Mouse (Mus musculus) heart, embryonic 16.5 days (tissue): ENCODE measurements at regions not wholly inside any gene's neighbourhood (a gene's known extent, or its start where the extent isn't known, plus 50 kb on each side); places are given as distances from the start of the nearest gene placed in this dataset.
"Not testable (repeated sequence)": the region's sequence is repeated elsewhere in the genome, so short reads cannot be mapped to it uniquely, and the experiment has no call there.

ENCODE experiments used
- ATAC-seq: fragments of 200-750 bp; cut with Nextera tagmentation; replicated peaks from 2 replicates; pipeline ENCODE4 v1.8.0; 2017; ENCODE audit warnings: moderate number of reproducible peaks; ENCODE audit not compliant: insufficient read depth, low FRiP score; ENCODE audit errors: extremely low read depth
- H3K27ac ChIP-seq: fragments of 300-500 bp; sonication (generic); 2 replicates; pipeline ENCODE4 v1.5.1; 2014; ENCODE audit warnings: mild to moderate bottlenecking, low read length, control low read depth, moderate library complexity
- H3K27me3 ChIP-seq: fragments of 300-500 bp; sonication (generic); 2 replicates; pipeline ENCODE4 v1.6.1; 2014; ENCODE audit warnings: low read length, mixed read lengths; ENCODE audit not compliant: control insufficient read depth, insufficient read depth
- H3K36me3 ChIP-seq: fragments of 300-500 bp; sonication (generic); 2 replicates; pipeline ENCODE4 v1.6.1; 2014; ENCODE audit not compliant: control insufficient read depth, insufficient read depth
- H3K4me1 ChIP-seq: fragments of 300-500 bp; sonication (generic); 2 replicates; pipeline ENCODE4 v1.6.1; 2014; ENCODE audit warnings: low read length, mixed read lengths; ENCODE audit not compliant: control insufficient read depth, insufficient read depth
- H3K4me2 ChIP-seq: fragments of 300-500 bp; sonication (generic); 2 replicates; pipeline ENCODE4 v1.6.1; 2014; ENCODE audit warnings: low read depth, mild to moderate bottlenecking, control low read depth, low read length
- H3K4me3 ChIP-seq: fragments of 300-500 bp; sonication (generic); 2 replicates; pipeline ENCODE4 v1.5.1; 2014; ENCODE audit warnings: mild to moderate bottlenecking, control low read depth, low read length
- H3K9ac ChIP-seq: fragments of 300-500 bp; sonication (generic); 2 replicates; pipeline ENCODE4 v1.6.1; 2014; ENCODE audit warnings: low read length, control low read depth
- H3K9me3 ChIP-seq: fragments of 300-500 bp; sonication (generic); replicated peaks from 2 replicates; pipeline ENCODE4 v1.6.1; 2016; ENCODE audit warnings: low read length; ENCODE audit not compliant: control insufficient read depth
- WGBS: fragments of 180-500 bp; shearing (Covaris S2); extraction: QIAGEN DNeasy Blood & Tissue Kit; methylation state at CpG from one replicate; pipeline ENCODE4 v1.1.7; 2014; 5-methylcytosine and 5-hydroxymethylcytosine counted together

DNA sequence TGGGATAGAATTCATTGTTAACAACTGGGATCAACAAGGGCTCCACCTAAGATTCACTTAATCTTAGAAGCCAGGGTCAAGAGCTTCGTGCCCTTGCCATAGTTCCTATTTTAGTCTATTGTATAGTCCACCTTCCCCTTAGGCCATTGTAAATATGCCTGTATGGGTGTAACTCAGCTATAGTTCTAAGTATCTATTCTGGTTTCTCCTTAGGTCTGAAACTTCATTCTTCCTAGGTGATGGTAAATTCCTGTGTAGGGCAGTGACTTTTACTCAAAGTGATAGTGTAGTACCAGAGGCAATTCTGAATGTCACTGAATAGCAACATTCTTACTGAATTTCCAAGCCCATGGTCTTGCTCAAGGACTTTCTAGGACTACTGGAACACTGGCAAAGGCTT is 989.4 kb downstream of the Ankrd7 start:
- H3K9me3 ChIP-seq, H3K9ac ChIP-seq, H3K27ac ChIP-seq, H3K36me3 ChIP-seq, ATAC-seq, H3K4me1 ChIP-seq, H3K4me3 ChIP-seq, H3K27me3 ChIP-seq, H3K4me2 ChIP-seq: not testable (repeated sequence)
- 57% methylated on average over 1 of the region's 1 CpGs for WGBS

DNA sequence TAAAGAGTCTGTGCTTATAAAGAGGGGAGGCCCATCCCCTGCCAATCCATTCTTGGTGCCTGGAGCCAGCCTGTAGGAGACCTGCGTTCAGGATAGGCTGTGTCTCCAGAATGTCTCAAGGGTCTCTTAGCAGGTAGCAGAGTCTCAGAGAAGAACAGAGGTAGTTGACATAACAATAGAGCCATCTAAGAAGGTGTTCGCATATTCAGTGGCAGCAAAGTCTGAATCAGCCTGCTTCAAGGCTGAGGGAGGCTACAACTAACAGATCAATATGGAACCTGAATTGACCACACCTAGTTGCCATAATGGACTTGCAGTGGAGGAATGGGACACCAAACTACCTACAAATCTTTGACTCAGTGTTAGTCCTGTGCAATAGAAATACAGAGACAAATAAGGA is 998.0 kb downstream of the Ankrd7 start:
- no peak overlapping the region for H3K4me2 ChIP-seq
- H3K9me3 ChIP-seq, result no peaks in the 10 kb centered on the region
- no peak overlapping the region for H3K9ac ChIP-seq
- no peaks in the 10 kb centered on the region for H3K4me1 ChIP-seq
- WGBS, result 71% methylated on average over 2 of the region's 2 CpGs
- H3K36me3 ChIP-seq, result no peaks in the 10 kb centered on the region
- ATAC-seq, result no peak
- no peak overlapping the region for H3K4me3 ChIP-seq
- H3K27ac ChIP-seq, result no peak overlapping the region
- H3K27me3 ChIP-seq, result no peaks in the 10 kb centered on the region

DNA sequence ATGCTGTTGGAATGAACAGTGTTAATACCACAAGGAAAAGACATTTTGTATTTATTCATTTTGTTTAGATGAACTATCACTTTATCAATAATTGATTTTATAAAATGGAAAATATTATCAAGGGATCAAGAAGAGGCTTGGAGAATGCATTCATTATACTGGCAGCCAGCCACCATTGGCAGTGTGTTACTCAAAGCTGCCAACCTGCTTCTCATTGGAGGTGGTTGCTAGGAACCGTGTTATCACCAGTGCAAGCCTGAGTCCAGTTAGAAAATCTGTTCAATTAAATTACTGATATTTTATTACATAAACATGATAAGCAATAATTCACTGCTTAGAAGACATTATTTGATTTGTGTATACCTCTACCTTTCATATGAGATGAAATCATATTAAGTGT is 1003.6 kb downstream of the Ankrd7 start:
- no peak overlapping the region for H3K9ac ChIP-seq
- H3K4me1 ChIP-seq, result no peaks in the 10 kb centered on the region
- no peak overlapping the region for H3K4me3 ChIP-seq
- H3K27ac ChIP-seq, result no peak overlapping the region
- H3K36me3 ChIP-seq, result no peaks in the 10 kb centered on the region
- H3K9me3 ChIP-seq, result no peaks in the 10 kb centered on the region
- ATAC-seq, result no peak
- no peaks in the 10 kb centered on the region for H3K27me3 ChIP-seq
- WGBS, result 86% methylated on average over 1 of the region's 1 CpGs
- H3K4me2 ChIP-seq, result no peak overlapping the region

DNA sequence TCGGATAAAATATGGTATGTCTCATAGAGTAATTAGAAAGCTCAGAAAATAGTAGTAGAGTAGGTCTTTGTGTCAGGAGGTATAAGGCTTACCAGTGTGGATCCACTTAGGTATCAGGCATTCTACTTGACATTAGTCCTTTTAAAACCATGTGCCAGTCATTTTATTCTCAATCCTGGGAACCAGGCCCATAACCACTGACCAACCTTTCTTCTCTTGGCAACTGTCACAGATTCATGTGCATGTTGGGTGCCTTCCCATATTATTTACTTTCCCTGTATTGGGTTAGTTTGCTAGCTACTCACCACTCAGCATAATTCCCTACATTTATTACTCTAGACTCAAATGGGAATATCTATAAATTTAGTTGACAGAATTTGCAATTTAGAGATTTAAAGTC is 1045.1 kb downstream of the Ankrd7 start:
- no peak overlapping the region for H3K4me3 ChIP-seq

DNA sequence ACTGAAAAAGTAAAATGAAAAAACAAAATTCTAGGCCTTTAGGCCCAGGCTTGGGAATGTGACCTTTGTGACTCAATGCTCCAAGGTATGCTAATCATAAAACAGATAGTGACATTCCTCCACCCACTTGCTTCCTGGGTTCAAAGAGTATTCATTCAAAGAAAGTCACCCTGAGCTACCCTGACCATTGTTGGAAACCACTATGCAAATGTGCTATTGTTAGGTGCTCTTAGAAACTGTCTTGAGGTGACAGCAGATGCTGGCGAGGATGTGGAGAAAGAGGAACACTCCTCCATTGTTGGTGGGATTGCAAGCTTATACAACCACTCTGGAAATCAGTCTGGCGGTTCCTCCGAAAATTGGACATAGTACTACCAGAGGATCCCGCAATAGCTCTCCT is 1075.7 kb downstream of the Ankrd7 start:
- 82% methylated on average over 4 of the region's 4 CpGs for WGBS
- not testable (repeated sequence) for H3K4me1 ChIP-seq, H3K4me2 ChIP-seq, H3K9me3 ChIP-seq, ATAC-seq, H3K36me3 ChIP-seq, H3K27ac ChIP-seq, H3K4me3 ChIP-seq, H3K9ac ChIP-seq, H3K27me3 ChIP-seq

More for the DNA sequence above, 1045.1 kb downstream of the Ankrd7 start:
- WGBS, result 83% methylated on average over 1 of the region's 1 CpGs
- ATAC-seq, result no peak
- H3K9me3 ChIP-seq, result no peaks in the 10 kb centered on the region
- H3K4me2 ChIP-seq, result no peak overlapping the region
- H3K4me1 ChIP-seq, result no peaks in the 10 kb centered on the region
- no peak overlapping the region for H3K27ac ChIP-seq
- no peaks in the 10 kb centered on the region for H3K27me3 ChIP-seq
- no peak overlapping the region for H3K9ac ChIP-seq
- no peaks in the 10 kb centered on the region for H3K36me3 ChIP-seq

DNA sequence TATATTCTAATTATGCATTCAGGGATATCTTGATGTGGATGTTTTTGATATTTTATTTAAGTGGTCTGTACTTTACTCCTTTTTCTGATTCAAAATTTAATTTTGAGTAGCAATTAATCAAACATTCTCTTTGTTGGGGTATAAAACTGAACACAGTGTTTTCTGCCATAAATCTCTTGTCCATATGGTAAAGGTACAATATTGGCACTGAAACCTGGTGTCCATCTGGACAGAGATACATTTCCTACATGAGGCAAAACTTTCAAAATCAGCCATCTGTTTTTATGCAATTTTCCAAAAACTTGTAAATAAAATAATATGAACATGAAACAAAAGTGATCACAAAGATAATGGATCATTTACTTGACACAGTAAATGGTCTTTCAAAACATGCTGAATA is 1078.2 kb downstream of the Ankrd7 start:
- Histone ChIP-seq H3K4me3 (no peak overlapping the region), H3K36me3 (no peaks in the 10 kb centered on the region), H3K9me3 (no peaks in the 10 kb centered on the region), H3K27me3 (no peaks in the 10 kb centered on the region), H3K4me2 (no peak overlapping the region), H3K4me1 (no peaks in the 10 kb centered on the region), H3K9ac (no peak overlapping the region), H3K27ac (no peak overlapping the region)
- ATAC-seq, result no peak

DNA sequence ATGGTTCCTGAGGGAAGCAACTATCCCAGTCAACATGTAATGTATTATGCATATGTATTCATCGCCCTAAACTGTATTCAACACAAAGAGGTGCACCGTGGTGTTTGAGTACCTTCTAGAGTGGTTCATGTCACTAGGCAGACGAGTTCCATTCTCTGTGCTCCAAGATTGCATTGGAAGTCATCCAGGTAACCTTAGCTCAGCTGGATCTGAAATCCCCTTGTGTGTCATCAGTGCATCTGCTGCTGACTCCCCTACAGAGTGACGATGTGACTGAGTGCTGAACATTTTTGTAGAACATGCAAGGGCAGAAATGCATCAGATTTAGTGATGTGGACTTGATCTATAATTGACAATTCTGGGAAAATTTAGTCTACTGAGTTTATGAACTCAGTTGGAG is 1079.6 kb downstream of the Ankrd7 start:
- no peak for ATAC-seq
- Histone ChIP-seq H3K4me1 (no peaks in the 10 kb centered on the region), H3K27me3 (no peaks in the 10 kb centered on the region), H3K4me3 (no peak overlapping the region), H3K36me3 (no peaks in the 10 kb centered on the region), H3K27ac (no peak overlapping the region), H3K9ac (no peak overlapping the region), H3K9me3 (no peaks in the 10 kb centered on the region), H3K4me2 (no peak overlapping the region)
- WGBS, result 66% methylated on average over 4 of the region's 4 CpGs

DNA sequence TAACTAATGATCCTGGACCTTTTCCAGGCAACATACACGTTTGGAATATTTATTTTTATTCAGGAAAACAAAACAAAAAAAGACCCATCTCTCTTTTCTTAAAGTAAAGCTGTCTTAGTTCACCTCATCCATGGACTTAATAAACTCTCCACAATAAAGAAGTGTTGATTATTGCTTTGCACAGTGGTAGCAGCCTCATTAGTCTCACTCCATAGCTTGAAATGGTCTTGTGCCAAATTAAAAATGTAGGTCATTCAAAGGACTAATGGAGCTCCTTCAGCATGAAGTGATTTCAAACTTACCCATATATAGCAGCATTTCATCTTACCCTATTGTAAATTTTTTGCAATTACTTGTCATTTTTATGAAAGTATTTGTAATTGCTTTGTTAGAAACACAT is 1109.8 kb downstream of the Ankrd7 start:
- H3K36me3 ChIP-seq, result no peaks in the 10 kb centered on the region
- 22% methylated on average over 1 of the region's 1 CpGs for WGBS
- no peak overlapping the region for H3K27ac ChIP-seq
- no peak overlapping the region for H3K4me2 ChIP-seq
- no peak for ATAC-seq
- no peaks in the 10 kb centered on the region for H3K9me3 ChIP-seq
- no peaks in the 10 kb centered on the region for H3K27me3 ChIP-seq
- no peaks in the 10 kb centered on the region for H3K4me1 ChIP-seq
- no peak overlapping the region for H3K4me3 ChIP-seq
- no peak overlapping the region for H3K9ac ChIP-seq

DNA sequence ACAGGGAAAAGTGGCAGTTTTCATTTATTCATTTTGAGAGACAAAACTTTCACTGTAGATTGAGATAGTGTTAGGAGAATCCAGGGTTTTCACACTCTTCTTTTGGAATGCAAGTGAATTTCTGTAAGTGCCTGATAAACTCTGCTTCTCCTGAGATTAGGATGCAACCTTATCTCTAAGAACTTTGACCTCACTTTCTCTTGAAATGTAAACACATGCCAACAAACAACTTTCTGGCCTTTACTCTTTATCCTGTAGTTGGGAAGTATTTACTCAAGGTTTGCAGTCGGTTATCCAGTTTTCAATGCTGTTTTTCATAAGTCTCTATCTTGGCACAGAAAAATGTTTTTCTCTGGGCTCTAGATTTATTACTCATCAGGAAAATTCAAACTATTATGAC is 1125.7 kb downstream of the Ankrd7 start:
- H3K4me3 ChIP-seq, result no peak overlapping the region
- 33% methylated on average over 1 of the region's 1 CpGs for WGBS
- no peak overlapping the region for H3K27ac ChIP-seq
- no peaks in the 10 kb centered on the region for H3K9me3 ChIP-seq
- ATAC-seq, result no peak
- H3K4me2 ChIP-seq, result no peak overlapping the region
- H3K36me3 ChIP-seq, result no peaks in the 10 kb centered on the region
- H3K27me3 ChIP-seq, result no peaks in the 10 kb centered on the region
- no peaks in the 10 kb centered on the region for H3K4me1 ChIP-seq
- H3K9ac ChIP-seq, result no peak overlapping the region

DNA sequence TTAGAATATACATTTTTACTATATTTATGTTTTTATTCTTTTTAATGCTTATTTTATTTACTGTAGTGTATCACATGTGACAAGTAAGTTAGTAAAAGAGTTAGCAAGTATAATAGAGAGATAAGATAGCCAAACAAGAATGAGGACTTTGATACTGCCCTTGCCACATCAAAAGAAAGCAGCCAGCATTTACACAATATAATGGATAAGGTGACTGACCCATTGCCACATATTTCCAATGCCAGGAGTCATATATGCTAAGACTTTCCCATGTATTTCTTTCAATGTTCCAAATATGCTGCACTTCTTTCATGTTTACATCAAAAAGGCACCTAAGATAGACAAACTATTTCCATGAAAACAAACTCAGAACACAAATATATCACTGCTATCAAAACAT is 1162.3 kb downstream of the Ankrd7 start:
- Histone ChIP-seq H3K9ac (no peak overlapping the region), H3K9me3 (no peaks in the 10 kb centered on the region), H3K4me1 (no peaks in the 10 kb centered on the region), H3K4me3 (no peak overlapping the region), H3K36me3 (no peaks in the 10 kb centered on the region), H3K27me3 (no peaks in the 10 kb centered on the region), H3K4me2 (no peak overlapping the region), H3K27ac (no peak overlapping the region)
- no peak for ATAC-seq
